Mouse (Mus musculus) mouse trophoblast stem cell (cell line): Measurements from ENCODE around the gene Gm10959.

Experiments
- in situ Hi-C, 2 experiments: fragments of 300-500 bp; cut with MseI, MboI; formaldehyde crosslinking; loops; 2 replicates in 1 of 2; 3 replicates in 1 of 2; pipeline ENCODE4 v1.15.1; 2025

Gm10959 gene

GRCm38 (mm10) chr3:122895189-122895731 lies 23.9 kb downstream of the Gm10959 start:
- in situ Hi-C loops, result no loop called here

GRCm38 (mm10) chr3:122894772-122895171 lies 24.4 kb downstream of the Gm10959 start, which contains the start of gene Fabp2:
TSS of gene Fabp2 (plus strand) at chr3:122895072.
- in situ Hi-C loops, result no loop called here

GRCm38 (mm10) chr3:122888371-122888819 lies 30.8 kb downstream of the Gm10959 start:
- in situ Hi-C loops, result no loop called here

GRCm38 (mm10) chr3:122887505-122888301 lies 31.5 kb downstream of the Gm10959 start:
- in situ Hi-C loops, result no loop called here

- in situ Hi-C loops, result no loop called here
Observed at GRCm38 (mm10) chr3:122878705-122879315, 40.4 kb downstream of the Gm10959 start.

GRCm38 (mm10) chr3:122877543-122877942 lies 41.6 kb downstream of the Gm10959 start:
- in situ Hi-C loops, result no loop called here

- in situ Hi-C loops, result no loop called here
Observed at GRCm38 (mm10) chr3:122876870-122877269, 42.3 kb downstream of the Gm10959 start.

GRCm38 (mm10) chr3:122871596-122871995 lies 47.6 kb downstream of the Gm10959 start:
- in situ Hi-C loops, result no loop called here

GRCm38 (mm10) chr3:122868270-122868669 lies 50.9 kb downstream of the Gm10959 start:
- in situ Hi-C loops, result no loop called here

GRCm38 (mm10) chr3:122865092-122865491 lies 54.1 kb downstream of the Gm10959 start:
- in situ Hi-C loops, result no loop called here
